Mouse (Mus musculus): ENCODE data around the gene Clec4f.
"Not testable (repeated sequence)": the region's sequence is repeated elsewhere in the genome, so short reads cannot be mapped to it uniquely, and the experiment has no call there.

- not testable (repeated sequence) for TF ChIP-seq POLR2A (IDR thresholded peaks at IDR 0.05; ENCODE audit: borderline replicate concordance, control insufficient read depth, low read depth, low read length); CTCF (IDR thresholded peaks at IDR 0.05; ENCODE audit: control insufficient read depth, insufficient read depth, low read length)
Observed at GRCm38 (mm10) chr6:83634106-83634505, 21.9 kb downstream of the Clec4f start.
